In the genomic region with DNA sequence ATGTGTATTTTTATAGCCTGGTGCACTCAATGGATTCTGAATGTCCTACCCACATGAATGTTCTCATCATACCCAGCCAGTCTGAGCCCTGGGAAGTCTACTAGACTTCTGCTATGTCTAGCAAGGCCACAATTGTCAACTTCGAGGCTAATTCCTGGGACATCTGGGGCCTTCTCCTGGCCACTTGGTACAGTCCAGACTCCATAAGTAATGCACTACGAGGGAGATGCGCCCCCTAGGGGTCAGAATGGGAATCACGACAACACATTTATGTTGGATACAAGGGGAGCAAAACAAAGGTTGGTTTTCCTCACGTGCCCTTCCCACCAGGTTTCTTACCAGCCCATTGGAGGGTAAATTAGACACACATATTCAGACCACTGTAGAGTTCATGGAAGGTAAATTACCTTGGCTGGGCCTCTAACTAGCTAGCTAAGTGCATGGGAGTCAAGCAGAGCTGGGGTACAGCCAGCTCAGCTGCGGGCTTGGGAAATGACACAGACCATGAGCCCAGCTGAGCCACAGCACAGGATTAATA, we compare ENCODE assay signal across 8 mouse cellular contexts. TPM values are rescaled to one million over a fixed set of nuclear protein-coding genes. Genes with fewer than 3 reads are reported as not detected.
DNase-seq lines count a peak whose midpoint lies in the region; ATAC-seq and TF ChIP-seq lines count a peak whose summit lies in the region.
"Had no signal": no experiment of that assay in that cellular context is flagged by ENCODE, and none has a peak within 500 bp of the region (broad histone marks: within the 10 kb centered on the region; RNA-seq: fewer than 3 reads in every experiment).

No protein-coding gene starts in this region.

- no peak overlapping the region for H3K27ac ChIP-seq in CH12.LX (ENCODE audit: insufficient read depth, low read depth)
- no peak overlapping the region for H3K27ac ChIP-seq in liver, embryonic 14.5 days

- H3K4me3 ChIP-seq in CH12.LX (replicated peaks in 1 of 3; ENCODE audit: low read depth in 2 of 3, low read length in 2 of 3, poor library complexity in 1 of 3), result no peak overlapping the region
- no peak overlapping the region for H3K4me3 ChIP-seq in liver, embryonic 14.5 days (ENCODE audit: insufficient read depth in 1 of 2, low read depth in 2 of 2, low read length in 2 of 2)
- H3K4me3 ChIP-seq: myocyte had no signal

- H3K36me3 ChIP-seq in CH12.LX (replicated peaks in 1 of 2; ENCODE audit: control insufficient read depth in 1 of 2, insufficient read depth in 1 of 2, low read length in 1 of 2), result no peaks in the 10 kb centered on the region
- no peaks in the 10 kb centered on the region for H3K36me3 ChIP-seq in liver, embryonic 14.5 days (replicated peaks; ENCODE audit: control insufficient read depth, insufficient read depth, low read depth)

- ATAC-seq in liver, embryonic 14.5 days (ENCODE audit: insufficient read depth), result no peak

- TF ChIP-seq POLR2A in CH12.LX (IDR thresholded peaks at IDR 0.05; ENCODE audit: low read depth, low read length), result no peak

- H3K9me3 ChIP-seq in CH12.LX (replicated peaks; ENCODE audit: low read length), result no peaks in the 10 kb centered on the region
- no peaks in the 10 kb centered on the region for H3K9me3 ChIP-seq in liver, embryonic 14.5 days (ENCODE audit: control insufficient read depth, low read length)

- in situ Hi-C loops in CH12.LX (cut with MboI; ENCODE audit: low pct_ligation_motif_present, low pct_unique_long_range_greater_than_20kb, low sequenced_read_pairs), result loop anchor here (10.0 kb wide), 1 partner anchor 233 kb away; no protein-coding TSS in a partner anchor

- WGBS in liver, embryonic 14.5 days (ENCODE audit: insufficient replicate concordance), result 17% methylated on average over 6 of the region's 6 CpGs

- peaks cover 14% of the 10 kb centered on the region for H3K27me3 ChIP-seq in CH12.LX (replicated peaks)
- peaks cover 4% of the 10 kb centered on the region; the same call in 1 of the 2 replicates for H3K27me3 ChIP-seq in liver, embryonic 14.5 days (ENCODE audit: control insufficient read depth, insufficient read depth, low read length)

- no peak for TF ChIP-seq EP300 in CH12.LX (IDR thresholded peaks at IDR 0.05; ENCODE audit: low read length)
- no peak for TF ChIP-seq EP300 in liver, embryonic 14.5 days (IDR thresholded peaks at IDR 0.05; ENCODE audit: low read depth)

- no peak overlapping the region for H3K9ac ChIP-seq in CH12.LX (ENCODE audit: insufficient read depth, low read depth)
- H3K9ac ChIP-seq in liver, embryonic 14.5 days (replicated peaks), result no peak overlapping the region

- peaks cover 0 to 8% of the 10 kb centered on the region in 2 experiments; a peak in 1 of 4 replicates for H3K4me1 ChIP-seq in CH12.LX (ENCODE audit: control insufficient read depth in 1 of 2, insufficient read depth in 2 of 2)
- H3K4me1 ChIP-seq in liver, embryonic 14.5 days (replicated peaks; ENCODE audit: control insufficient read depth in 2 of 2, insufficient read depth in 2 of 2, low read length in 1 of 2), result peaks cover 6 to 9% of the 10 kb centered on the region in 2 experiments; a peak in 3 of 4 replicates

- peak; percentile 86 to 96 for TF ChIP-seq CTCF in CH12.LX (conservative IDR thresholded peaks at IDR 0.05 in 1 of 2, IDR thresholded peaks at IDR 0.05 in 1 of 2; ENCODE audit: low read depth in 2 of 2, low read length in 2 of 2)
- TF ChIP-seq CTCF in liver, embryonic 14.5 days (IDR thresholded peaks at IDR 0.05; ENCODE audit: low read depth), result peak; percentile 83

- DNase-seq in kidney, adult 9 months, result peak; percentile 59
- DNase-seq in kidney, adult 11 months, result no peak
- DNase-seq in CH12.LX (ENCODE audit: extremely low read depth), result peak; percentile 65
- DNase-seq in MN1 (ENCODE audit: low spot score), result peak; percentile 79
- DNase-seq in cerebellum, postnatal 36 days, result peak; percentile 62 to 67
- peak in 1 of 3 experiments; percentile 35 for DNase-seq in liver, embryonic 14.5 days (ENCODE audit: low read depth in 3 of 3, low spot score in 3 of 3)
- peak; percentile 43 for DNase-seq in testis, postnatal 14 days (ENCODE audit: low spot score)

- H3K79me2 ChIP-seq in CH12.LX (replicated peaks; ENCODE audit: control insufficient read depth, extremely low read depth, insufficient read depth, poor library complexity, severe bottlenecking), result no peaks in the 10 kb centered on the region

- no peak overlapping the region for H3K4me2 ChIP-seq in CH12.LX (ENCODE audit: insufficient read depth, low read depth, poor library complexity, severe bottlenecking)
- H3K4me2 ChIP-seq in liver, embryonic 14.5 days (ENCODE audit: low read depth), result no peak overlapping the region

- peak; percentile 70 for TF ChIP-seq RAD21 in CH12.LX (IDR thresholded peaks at IDR 0.05; ENCODE audit: low read depth, low read length)

- dilution Hi-C loops in CH12.LX (cut with MboI; ENCODE audit: extremely low pct_ligation_motif_present, extremely low pct_unique_long_range_greater_than_20kb, low sequenced_read_pairs), result no loop called here

TF ChIP-seq in CH12.LX, 34 proteins besides CTCF, POLR2A, EP300 and RAD21:
- TF ChIP-seq CHD2 (IDR thresholded peaks at IDR 0.05; ENCODE audit: low read length), result no peak
- TF ChIP-seq BHLHE40 (IDR thresholded peaks at IDR 0.05; ENCODE audit: low read depth, low read length), result peak; percentile 75
- TF ChIP-seq USF2 (conservative IDR thresholded peaks at IDR 0.05; ENCODE audit: low read depth, low read length), result no peak
- TF ChIP-seq SMC3 (IDR thresholded peaks at IDR 0.05; ENCODE audit: low read depth, low read length), result peak; percentile 76

RNA-seq across cellular contexts. Expression of a gene that starts 14.0 kb away (rescaled TPM):
- total RNA-seq in CH12.LX (2012; rRNA removed) (0.63 and 1.7 TPM in 2 replicates), CH12.LX (2014; rRNA removed) (0.58 and 0.91 TPM in 2 replicates)
- 2.1 and 2.4 TPM in 2 replicates for polyA plus RNA-seq in CH12.LX (2012; ENCODE audit: insufficient read length, low read depth)
- polyA plus RNA-seq in liver, embryonic 14.5 days (2012; rRNA removed), result 0.47 and 0.62 TPM in 2 replicates
- polyA plus RNA-seq in liver, embryonic 14.5 days (2014; fragmentation: Nextera tagmentation; extraction: Ambion mirVana), result 0.27 and 0.59 TPM in 2 replicates

RNA-seq across cellular contexts. Expression of a gene that starts 43.6 kb away (rescaled TPM):
- total RNA-seq in CH12.LX (2012; rRNA removed), result 269 and 278 TPM in 2 replicates
- total RNA-seq in CH12.LX (2014; rRNA removed), result 280 and 293 TPM in 2 replicates
- polyA plus RNA-seq in CH12.LX (2012; ENCODE audit: insufficient read length, low read depth), result 343 and 363 TPM in 2 replicates
- polyA plus RNA-seq in liver, embryonic 14.5 days (2012; rRNA removed), result 44.6 and 68.3 TPM in 2 replicates
- polyA plus RNA-seq in liver, embryonic 14.5 days (2014; fragmentation: Nextera tagmentation; extraction: Ambion mirVana), result 94.0 and 101 TPM in 2 replicates
